Mouse (Mus musculus): ENCODE results near the gene Ms4a4b.
"Not testable (repeated sequence)": the region's sequence is repeated elsewhere in the genome, so short reads cannot be mapped to it uniquely, and the experiment has no call there.

Ms4a4b gene

DNA sequence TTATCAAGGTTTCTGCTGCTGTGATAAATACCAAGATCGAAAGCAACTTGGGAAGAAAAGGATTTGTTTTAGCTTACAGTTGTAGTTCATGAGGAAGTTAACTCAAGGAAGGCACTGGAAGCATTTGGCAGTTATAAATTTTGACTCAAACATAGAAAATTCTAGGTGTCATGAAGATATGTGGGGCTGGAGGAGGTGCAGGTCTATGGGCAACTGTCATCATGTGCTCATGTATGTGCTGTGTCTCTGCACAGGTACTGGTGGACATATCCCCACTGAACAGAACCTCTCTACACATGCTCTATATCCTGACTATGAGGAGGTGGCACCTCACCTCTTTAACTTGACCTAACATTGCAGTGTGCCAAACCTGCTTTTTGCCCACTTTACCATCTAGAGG, 43.2 kb downstream of the Ms4a4b start:
- DNase-seq (ENCODE audit: low spot score in 2 of 2): no peak

DNA sequence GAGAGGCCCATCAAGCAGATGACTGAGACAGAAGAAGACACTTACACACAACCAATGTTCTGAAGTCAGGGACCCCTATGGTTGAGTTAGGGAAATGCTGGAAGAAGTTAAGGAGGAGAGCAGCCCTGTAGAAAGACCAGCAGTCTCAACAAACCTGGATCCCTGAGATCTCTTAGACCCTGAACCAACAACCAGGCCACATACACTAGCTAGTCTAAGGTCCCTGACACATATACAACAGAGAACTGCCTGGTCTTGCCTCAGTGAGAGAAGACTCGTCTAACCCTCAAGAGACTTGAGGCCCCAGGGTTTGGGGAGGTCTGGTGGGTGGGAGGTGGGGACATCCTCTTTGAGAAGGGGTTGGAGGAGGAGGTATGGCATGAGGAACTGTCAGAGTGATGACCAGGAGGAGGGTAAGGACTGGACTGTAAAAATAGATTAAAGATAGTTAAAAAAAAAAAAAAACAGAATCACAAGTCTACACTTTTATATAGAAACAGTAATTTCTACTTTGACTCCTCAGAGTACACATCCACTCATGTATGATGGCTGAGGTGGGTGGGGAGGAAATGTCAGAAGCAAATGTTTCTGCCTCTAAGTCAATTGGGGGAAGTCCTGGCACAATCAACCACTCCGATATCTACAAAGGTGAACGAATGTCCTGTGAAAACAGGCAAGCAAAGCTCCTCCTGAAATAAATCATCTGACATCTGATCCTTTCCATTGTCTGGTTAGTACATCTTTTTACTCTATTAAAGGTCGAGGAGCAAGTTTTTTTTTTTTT, 48.2 kb downstream of the Ms4a4b start:
- DNase-seq (ENCODE audit: low spot score in 2 of 2): peak in 1 of 2 experiments; percentile 39

GRCm38 (mm10) chr19:11492671-11493070, 49.3 kb downstream of the Ms4a4b start:
- no peak for DNase-seq (ENCODE audit: low spot score in 2 of 2)

DNA sequence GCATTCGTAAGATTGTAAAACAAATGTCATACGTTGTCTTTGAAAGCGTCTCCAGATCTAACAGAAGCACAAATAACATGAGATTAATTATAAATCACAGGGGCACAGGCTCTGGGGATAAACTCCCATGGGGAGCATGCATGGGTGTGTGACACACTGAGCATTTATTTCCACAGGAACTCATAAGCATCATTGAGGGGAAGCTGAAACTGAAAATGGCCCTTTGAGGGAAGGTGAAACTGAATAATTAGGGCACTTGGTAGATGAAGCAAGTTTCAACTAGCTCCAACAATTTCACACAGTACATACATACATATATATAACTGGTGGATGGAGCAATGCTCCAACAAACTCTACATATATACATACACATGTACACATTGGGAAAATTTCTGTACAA, 51.2 kb downstream of the Ms4a4b start:
- DNase-seq (ENCODE audit: low spot score in 2 of 2): no peak

DNA sequence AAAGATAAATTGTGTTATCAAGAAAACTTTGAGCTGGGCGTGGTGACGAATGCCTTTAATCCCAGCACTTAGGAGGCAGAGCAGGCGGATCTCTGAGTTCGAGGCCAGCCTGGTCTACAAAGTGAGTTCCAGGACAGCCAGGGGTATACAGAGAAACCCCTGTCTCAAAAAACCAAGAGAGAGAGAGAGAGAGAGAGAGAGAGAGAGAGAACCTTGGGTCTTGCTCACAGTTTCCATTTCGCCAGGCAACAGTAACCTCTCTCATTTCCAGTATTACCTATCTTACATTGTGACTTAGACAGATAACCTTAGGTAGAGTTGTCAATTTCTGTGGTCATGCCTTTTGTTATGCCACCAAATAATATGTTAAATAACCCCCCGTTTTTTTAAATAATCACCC, 53.0 kb downstream of the Ms4a4b start:
- DNase-seq (ENCODE audit: low spot score in 2 of 2): no peak

DNA sequence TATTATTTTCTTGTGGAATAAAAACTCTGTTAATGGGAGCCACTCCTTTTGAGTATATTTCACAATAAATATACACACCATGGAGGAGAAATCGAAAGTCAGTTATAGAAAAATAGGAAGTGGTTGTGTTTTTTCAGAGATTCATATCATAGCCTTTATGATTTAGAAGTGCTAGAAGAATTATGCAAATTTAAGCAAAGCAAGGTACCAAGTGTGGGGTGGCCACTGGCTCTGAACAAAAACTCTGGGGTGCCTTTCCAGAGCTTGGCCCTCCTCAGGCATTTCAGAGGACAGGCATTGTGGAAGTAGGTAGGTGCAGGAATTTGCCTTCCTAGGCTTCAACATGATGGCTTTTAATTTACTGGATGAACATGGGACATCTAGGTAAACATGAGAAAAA, 53.9 kb downstream of the Ms4a4b start:
- DNase-seq (ENCODE audit: low spot score in 2 of 2): not testable (repeated sequence)

- no peak for DNase-seq (ENCODE audit: low spot score in 2 of 2)
These were observed 57.4 kb downstream of the Ms4a4b start for GRCm38 (mm10) chr19:11500796-11501195.

DNA sequence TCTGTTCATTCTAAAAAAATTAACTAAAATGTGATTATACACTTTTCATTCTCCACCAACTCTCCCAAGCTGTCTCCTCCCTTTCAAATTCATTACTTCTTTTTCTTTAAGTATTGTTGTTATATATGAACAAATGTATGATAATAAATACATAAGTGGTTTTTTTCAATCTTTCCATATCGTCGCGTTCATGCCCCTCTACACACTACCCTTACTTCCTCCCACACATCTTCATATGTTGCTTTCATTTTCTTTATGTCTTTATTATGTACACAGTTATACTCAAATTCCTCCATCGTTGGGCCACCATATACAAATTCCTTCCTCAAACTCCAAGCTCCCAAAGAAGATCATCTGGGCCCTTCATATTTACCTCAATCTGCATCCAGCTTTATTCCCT, 58.0 kb downstream of the Ms4a4b start:
- no peak for DNase-seq (ENCODE audit: low spot score in 2 of 2)

DNA sequence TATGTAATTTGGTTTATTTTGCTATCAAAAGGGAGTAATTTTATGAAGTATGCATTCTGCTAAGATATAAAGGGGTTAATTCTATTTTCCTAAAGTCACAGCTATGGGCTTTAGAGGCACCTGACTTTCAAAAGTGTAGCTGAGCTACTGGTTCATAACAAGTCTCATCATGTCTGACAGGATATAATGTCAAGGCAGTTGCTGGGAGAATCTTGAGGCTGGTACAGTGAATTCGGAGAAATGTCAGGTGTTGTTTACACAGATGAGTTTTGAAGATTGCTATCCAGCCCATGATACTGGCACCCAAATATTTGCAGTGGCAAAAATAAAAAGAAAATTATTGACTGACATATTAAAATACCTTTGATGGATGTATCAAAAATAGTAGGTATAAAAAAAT, 61.5 kb downstream of the Ms4a4b start:
- no peak for DNase-seq (ENCODE audit: low spot score in 2 of 2)

- no peak for DNase-seq (ENCODE audit: low spot score in 2 of 2)
These were observed 70.1 kb downstream of the Ms4a4b start for GRCm38 (mm10) chr19:11513458-11513857.

DNA sequence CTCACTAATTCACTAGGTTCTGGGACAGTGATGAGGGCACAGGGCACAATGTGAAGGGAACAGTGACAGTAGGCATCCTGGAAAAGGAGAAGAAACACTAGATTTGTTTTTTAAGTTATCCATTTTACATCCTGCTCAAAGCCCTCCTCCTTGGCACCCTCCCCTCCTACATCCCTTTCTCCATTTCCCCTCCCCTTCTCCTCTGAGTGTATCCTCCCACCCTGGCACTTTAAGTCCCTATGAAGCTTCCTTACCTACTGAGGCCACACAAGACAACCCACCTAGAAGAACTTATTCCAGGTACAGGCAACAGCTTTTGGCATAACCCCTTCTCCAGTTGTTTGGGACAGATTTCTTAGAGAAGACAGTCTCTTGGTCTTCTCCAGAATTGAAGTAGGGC, 72.9 kb downstream of the Ms4a4b start, which contains the start of gene Ms4a6b:
Gene Ms4a6b (plus strand): TSS at position 267 of the 400 bp plus-strand sequence.
- no peak for DNase-seq (ENCODE audit: low spot score in 2 of 2)

All from spleen, postnatal 10 days (tissue).